Mouse (Mus musculus): ENCODE measurements at regions not wholly inside any gene's neighbourhood (a gene's known extent, or its start where the extent isn't known, plus 50 kb on each side); places are given as distances from the start of the nearest gene placed in this dataset.

- ATAC-seq (replicated peaks; ENCODE audit: insufficient number of reproducible peaks, low FRiP score, low TSS enrichment): no peak
- 67% methylated on average over 6 of the region's 6 CpGs for WGBS (ENCODE audit: insufficient replicate concordance)
- no peak overlapping the region for H3K27ac ChIP-seq (ENCODE audit: low read depth, low read length)
- no peaks in the 10 kb centered on the region for H3K36me3 ChIP-seq (ENCODE audit: control insufficient read depth, insufficient read depth, low read length)
- no peaks in the 10 kb centered on the region for H3K9me3 ChIP-seq (replicated peaks; ENCODE audit: control insufficient read depth, low read length)
- H3K4me2 ChIP-seq: no peak overlapping the region
- no peaks in the 10 kb centered on the region for H3K27me3 ChIP-seq (ENCODE audit: control insufficient read depth, insufficient read depth, low read length)
- H3K4me1 ChIP-seq (ENCODE audit: control insufficient read depth, insufficient read depth, low read length): no peaks in the 10 kb centered on the region
- no peak overlapping the region for H3K4me3 ChIP-seq (ENCODE audit: low read depth, low read length)
- H3K9ac ChIP-seq (ENCODE audit: low read depth, low read length): no peak overlapping the region
Observed at GRCm38 (mm10) chr1:169138404-169139183, 392.7 kb downstream of the Nuf2 start.

GRCm38 (mm10) chr1:169135542-169135941 lies 395.7 kb downstream of the Nuf2 start:
- no peak for ATAC-seq (replicated peaks; ENCODE audit: insufficient number of reproducible peaks, low FRiP score, low TSS enrichment)
- H3K9ac ChIP-seq (ENCODE audit: low read depth, low read length): no peak overlapping the region
- no peak overlapping the region for H3K4me3 ChIP-seq (ENCODE audit: low read depth, low read length)
- no peaks in the 10 kb centered on the region for H3K4me1 ChIP-seq (ENCODE audit: control insufficient read depth, insufficient read depth, low read length)
- no peak overlapping the region for H3K4me2 ChIP-seq
- H3K27me3 ChIP-seq (ENCODE audit: control insufficient read depth, insufficient read depth, low read length): no peaks in the 10 kb centered on the region
- no peak overlapping the region for H3K27ac ChIP-seq (ENCODE audit: low read depth, low read length)
- H3K36me3 ChIP-seq (ENCODE audit: control insufficient read depth, insufficient read depth, low read length): no peaks in the 10 kb centered on the region
- no peaks in the 10 kb centered on the region for H3K9me3 ChIP-seq (replicated peaks; ENCODE audit: control insufficient read depth, low read length)

- 64% methylated on average over 4 of the region's 4 CpGs for WGBS (ENCODE audit: insufficient replicate concordance)
- Histone ChIP-seq H3K4me1 (ENCODE audit: control insufficient read depth, insufficient read depth, low read length) (no peaks in the 10 kb centered on the region), H3K9me3 (replicated peaks; ENCODE audit: control insufficient read depth, low read length) (no peaks in the 10 kb centered on the region), H3K27ac (ENCODE audit: low read depth, low read length) (no peak overlapping the region), H3K36me3 (ENCODE audit: control insufficient read depth, insufficient read depth, low read length) (no peaks in the 10 kb centered on the region), H3K27me3 (ENCODE audit: control insufficient read depth, insufficient read depth, low read length) (no peaks in the 10 kb centered on the region), H3K4me2 (no peak overlapping the region), H3K9ac (ENCODE audit: low read depth, low read length) (no peak overlapping the region), H3K4me3 (ENCODE audit: low read depth, low read length) (no peak overlapping the region)
- ATAC-seq (replicated peaks; ENCODE audit: insufficient number of reproducible peaks, low FRiP score, low TSS enrichment): no peak
Observed at GRCm38 (mm10) chr1:169103669-169104068, 427.6 kb downstream of the Nuf2 start.

DNA sequence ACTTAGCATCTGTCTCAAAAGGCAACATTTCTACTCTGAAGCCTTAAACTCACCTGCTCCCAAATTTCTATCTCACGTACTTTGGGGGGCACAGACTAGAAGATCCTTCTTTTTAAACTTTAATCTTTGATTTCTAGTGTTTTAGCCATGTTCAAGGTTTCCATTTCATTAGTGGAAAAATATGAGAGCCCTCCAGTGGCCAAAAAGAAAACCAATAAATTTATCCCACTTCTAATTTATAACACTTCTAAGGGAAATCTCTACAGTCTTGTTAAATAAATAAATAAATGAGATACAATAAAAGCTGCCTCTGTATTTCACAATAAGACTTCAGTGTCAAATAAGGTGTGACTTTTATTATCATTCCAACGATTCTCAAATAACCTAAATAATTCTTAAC lies 428.2 kb downstream of the Nuf2 start:
- no peak overlapping the region for H3K9ac ChIP-seq (ENCODE audit: low read depth, low read length)
- no peaks in the 10 kb centered on the region for H3K9me3 ChIP-seq (replicated peaks; ENCODE audit: control insufficient read depth, low read length)
- no peaks in the 10 kb centered on the region for H3K36me3 ChIP-seq (ENCODE audit: control insufficient read depth, insufficient read depth, low read length)
- no peak overlapping the region for H3K4me3 ChIP-seq (ENCODE audit: low read depth, low read length)
- 73% methylated on average over 2 of the region's 2 CpGs for WGBS (ENCODE audit: insufficient replicate concordance)
- ATAC-seq (replicated peaks; ENCODE audit: insufficient number of reproducible peaks, low FRiP score, low TSS enrichment): no peak
- no peak overlapping the region for H3K27ac ChIP-seq (ENCODE audit: low read depth, low read length)
- H3K4me1 ChIP-seq (ENCODE audit: control insufficient read depth, insufficient read depth, low read length): no peaks in the 10 kb centered on the region
- no peak overlapping the region for H3K4me2 ChIP-seq
- H3K27me3 ChIP-seq (ENCODE audit: control insufficient read depth, insufficient read depth, low read length): no peaks in the 10 kb centered on the region

DNA sequence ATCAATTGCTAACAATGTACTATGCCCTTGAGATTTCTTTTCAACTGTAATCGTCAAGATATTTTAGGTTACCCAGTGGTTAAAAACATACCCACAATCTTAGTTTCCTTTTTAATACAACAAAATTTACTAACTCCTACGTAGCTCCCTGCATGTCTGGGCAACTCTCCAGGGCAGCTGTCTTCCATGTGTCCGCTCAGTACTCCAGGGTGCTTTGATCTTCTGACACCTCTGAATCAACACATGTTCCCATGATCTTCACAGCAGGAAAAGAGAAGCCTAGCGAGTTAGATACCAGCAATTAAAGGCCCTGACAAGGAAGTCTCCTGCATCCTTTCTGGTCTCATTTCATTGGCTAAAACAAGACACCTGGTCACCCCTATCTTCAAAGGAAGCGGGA lies 432.0 kb downstream of the Nuf2 start:
- no peak overlapping the region for H3K4me3 ChIP-seq (ENCODE audit: low read depth, low read length)
- peaks cover 4% of the 10 kb centered on the region for H3K4me1 ChIP-seq (ENCODE audit: control insufficient read depth, insufficient read depth, low read length)
- H3K9me3 ChIP-seq (replicated peaks; ENCODE audit: control insufficient read depth, low read length): no peaks in the 10 kb centered on the region
- H3K27me3 ChIP-seq (ENCODE audit: control insufficient read depth, insufficient read depth, low read length): no peaks in the 10 kb centered on the region
- ATAC-seq (replicated peaks; ENCODE audit: insufficient number of reproducible peaks, low FRiP score, low TSS enrichment): no peak; the same call in 1 of the 2 replicates
- H3K9ac ChIP-seq (ENCODE audit: low read depth, low read length): no peak overlapping the region
- H3K4me2 ChIP-seq: no peak overlapping the region
- H3K36me3 ChIP-seq (ENCODE audit: control insufficient read depth, insufficient read depth, low read length): no peaks in the 10 kb centered on the region
- WGBS (ENCODE audit: insufficient replicate concordance): 40% methylated on average over 5 of the region's 5 CpGs
- H3K27ac ChIP-seq (ENCODE audit: low read depth, low read length): no peak overlapping the region

DNA sequence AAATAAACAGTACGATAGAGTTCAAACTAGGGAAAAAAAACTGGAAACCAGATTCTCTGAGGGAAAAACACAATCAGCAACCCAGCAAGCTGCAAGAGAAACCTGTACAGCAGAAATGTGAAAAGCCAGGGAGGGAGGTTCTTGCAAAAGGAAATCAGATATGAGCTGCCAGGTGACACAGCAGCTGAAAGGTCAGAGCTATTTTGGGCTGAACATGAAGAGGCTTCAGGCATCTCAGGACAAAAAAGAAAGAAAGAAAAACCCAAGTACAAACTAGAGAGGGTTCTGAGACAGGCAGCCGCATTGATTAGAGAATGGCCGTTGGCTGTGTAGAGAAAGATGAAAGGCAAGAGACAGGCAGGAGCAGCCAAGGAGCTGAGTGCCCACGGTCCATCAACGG lies 434.5 kb downstream of the Nuf2 start:
- no peak for ATAC-seq (replicated peaks; ENCODE audit: insufficient number of reproducible peaks, low FRiP score, low TSS enrichment)
- Histone ChIP-seq H3K4me2 (peak overlapping the region; percentile 39), H3K9ac (ENCODE audit: low read depth, low read length) (no peak overlapping the region), H3K4me1 (ENCODE audit: control insufficient read depth, insufficient read depth, low read length) (peaks cover 4% of the 10 kb centered on the region), H3K4me3 (ENCODE audit: low read depth, low read length) (no peak overlapping the region), H3K27me3 (ENCODE audit: control insufficient read depth, insufficient read depth, low read length) (no peaks in the 10 kb centered on the region), H3K27ac (ENCODE audit: low read depth, low read length) (0 out of 2 replicates have a peak overlapping the region, but pooled peaks have one; percentile 6), H3K9me3 (replicated peaks; ENCODE audit: control insufficient read depth, low read length) (no peaks in the 10 kb centered on the region), H3K36me3 (ENCODE audit: control insufficient read depth, insufficient read depth, low read length) (no peaks in the 10 kb centered on the region)
- 24% methylated on average over 5 of the region's 5 CpGs for WGBS (ENCODE audit: insufficient replicate concordance)

- Histone ChIP-seq H3K4me1 (ENCODE audit: control insufficient read depth, insufficient read depth, low read length) (peaks cover 4% of the 10 kb centered on the region), H3K9me3 (replicated peaks; ENCODE audit: control insufficient read depth, low read length) (no peaks in the 10 kb centered on the region), H3K36me3 (ENCODE audit: control insufficient read depth, insufficient read depth, low read length) (no peaks in the 10 kb centered on the region), H3K27ac (ENCODE audit: low read depth, low read length) (no peak overlapping the region), H3K4me2 (no peak overlapping the region), H3K9ac (ENCODE audit: low read depth, low read length) (no peak overlapping the region), H3K27me3 (ENCODE audit: control insufficient read depth, insufficient read depth, low read length) (no peaks in the 10 kb centered on the region), H3K4me3 (ENCODE audit: low read depth, low read length) (no peak overlapping the region)
- no peak for ATAC-seq (replicated peaks; ENCODE audit: insufficient number of reproducible peaks, low FRiP score, low TSS enrichment)
- WGBS (ENCODE audit: insufficient replicate concordance): 38% methylated on average over 3 of the region's 3 CpGs
Observed at GRCm38 (mm10) chr1:169093602-169094354, 437.5 kb downstream of the Nuf2 start.

DNA sequence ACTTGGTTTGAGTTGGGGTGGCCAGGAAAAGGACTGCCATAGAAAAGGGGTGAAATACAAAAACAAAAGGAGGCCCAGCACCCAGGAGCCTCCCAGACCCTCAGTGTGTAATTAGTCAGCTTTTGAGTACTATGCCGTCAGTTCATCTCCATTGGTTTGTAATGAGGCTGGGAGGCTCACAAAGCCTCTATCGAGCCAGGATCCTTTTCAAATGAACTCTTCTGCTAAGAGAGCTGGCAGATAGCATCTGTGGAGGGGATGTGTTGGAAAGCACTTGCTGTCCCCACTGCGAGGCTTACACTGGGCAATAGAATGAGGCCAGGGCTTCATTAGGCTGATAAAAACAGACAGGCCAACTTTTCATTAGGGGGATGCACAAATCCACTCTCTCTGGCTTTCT lies 445.2 kb downstream of the Nuf2 start:
- no peaks in the 10 kb centered on the region for H3K9me3 ChIP-seq (replicated peaks; ENCODE audit: control insufficient read depth, low read length)
- no peak for ATAC-seq (replicated peaks; ENCODE audit: insufficient number of reproducible peaks, low FRiP score, low TSS enrichment)
- WGBS (ENCODE audit: insufficient replicate concordance): 64% methylated on average over 3 of the region's 3 CpGs

More for the DNA sequence above, 445.2 kb downstream of the Nuf2 start:
- Histone ChIP-seq H3K4me2 (no peak overlapping the region), H3K4me1 (ENCODE audit: control insufficient read depth, insufficient read depth, low read length) (no peaks in the 10 kb centered on the region), H3K4me3 (ENCODE audit: low read depth, low read length) (no peak overlapping the region), H3K27me3 (ENCODE audit: control insufficient read depth, insufficient read depth, low read length) (no peaks in the 10 kb centered on the region), H3K36me3 (ENCODE audit: control insufficient read depth, insufficient read depth, low read length) (no peaks in the 10 kb centered on the region), H3K27ac (ENCODE audit: low read depth, low read length) (no peak overlapping the region), H3K9ac (ENCODE audit: low read depth, low read length) (no peak overlapping the region)
